Mouse (Mus musculus) subcutaneous adipose tissue, adult 2 months (tissue): ENCODE data around the gene Olfr1241. TPM values are rescaled to one million over a fixed set of nuclear protein-coding genes. Genes with fewer than 3 reads are reported as not detected.

Experiments
- polyA plus RNA-seq: library from polyadenylated mRNA; depleted of rRNA; stranded (reverse); fragments of >200 nt; gene quantifications from 2 replicates; pipeline ENCODE4 v1.2.3, GENCODE M21; 2012; ENCODE audit warnings: low replicate concordance; rRNA removed

The Olfr1241 gene
- polyA plus RNA-seq, result not detected in 2 replicates

GRCm38 (mm10) chr2:89487026-89487425 lies at the start of gene Olfr1241:
Gene Olfr1241, minus strand, starts transcription at chr2:89487126.

GRCm38 (mm10) chr2:89531387-89531786 lies 44.5 kb upstream of the Olfr1241 start, which contains the start of gene Olfr1243:
Gene Olfr1243, minus strand, starts transcription at chr2:89531487.

GRCm38 (mm10) chr2:89498235-89498634 lies 11.3 kb upstream of the Olfr1241 start, which contains the start of gene Olfr1242:
Gene Olfr1242, minus strand, starts transcription at chr2:89498335.

GRCm38 (mm10) chr2:89442900-89443299 lies 44.0 kb downstream of the Olfr1241 start, which contains the start of gene Olfr1240:
Gene Olfr1240, minus strand, starts transcription at chr2:89443000.

Other genes starting within 250 kb of the Olfr1241 start
- not detected in 2 replicates for gene Olfr1228, start 233.1 kb downstream of the Olfr1241 start, polyA plus RNA-seq
- gene Olfr1229, start 199.1 kb downstream of the Olfr1241 start, polyA plus RNA-seq, result not detected in 2 replicates
- not detected in 2 replicates for gene Olfr1230, start 189.9 kb downstream of the Olfr1241 start, polyA plus RNA-seq
- gene Olfr1231, start 180.1 kb downstream of the Olfr1241 start, polyA plus RNA-seq, result not detected in 2 replicates
- gene Olfr1232, start 157.5 kb downstream of the Olfr1241 start, polyA plus RNA-seq, result not detected in 2 replicates
- not detected in 2 replicates for gene Olfr1233, start 144.7 kb downstream of the Olfr1241 start, polyA plus RNA-seq
- gene Olfr1234, start 122.3 kb downstream of the Olfr1241 start, polyA plus RNA-seq, result not detected in 2 replicates
- gene Olfr1238, start 77.5 kb downstream of the Olfr1241 start, polyA plus RNA-seq, result not detected in 2 replicates
- not detected in 2 replicates for gene Olfr1239, start 66.7 kb downstream of the Olfr1241 start, polyA plus RNA-seq
- gene Olfr1240, start 44.1 kb downstream of the Olfr1241 start, polyA plus RNA-seq, result not detected in 2 replicates
- not detected in 2 replicates for gene Olfr1242, start 11.2 kb upstream of the Olfr1241 start, polyA plus RNA-seq
- not detected in 2 replicates for gene Olfr1243, start 44.4 kb upstream of the Olfr1241 start, polyA plus RNA-seq
- not detected in 2 replicates for gene Olfr1245, start 91.3 kb upstream of the Olfr1241 start, polyA plus RNA-seq
- gene Olfr1246, start 106.0 kb upstream of the Olfr1241 start, polyA plus RNA-seq, result not detected in 2 replicates
- not detected in 2 replicates for gene Olfr1247, start 127.0 kb upstream of the Olfr1241 start, polyA plus RNA-seq
- not detected in 2 replicates for gene Olfr1248, start 131.1 kb upstream of the Olfr1241 start, polyA plus RNA-seq
- not detected in 2 replicates for gene Olfr1249, start 147.9 kb upstream of the Olfr1241 start, polyA plus RNA-seq
- not detected in 2 replicates for gene Olfr1250, start 174.3 kb upstream of the Olfr1241 start, polyA plus RNA-seq
- gene Olfr1251, start 184.8 kb upstream of the Olfr1241 start, polyA plus RNA-seq, result not detected in 2 replicates
- gene Olfr1252, start 237.9 kb upstream of the Olfr1241 start, polyA plus RNA-seq, result not detected in 2 replicates